Mouse (Mus musculus) heart, adult 2 months (tissue): ENCODE measurements around the gene Shroom3. TPM values are rescaled to one million over a fixed set of nuclear protein-coding genes. Genes with fewer than 3 reads are reported as not detected.

ENCODE experiments used
- DNase-seq, 2 experiments: peaks; one replicate each; pipeline ENCODE4 v3.0.0; 2021
- H3K27ac ChIP-seq: fragments of 200-600 bp; 2 replicates; pipeline ENCODE4 v1.8.1; 2022
- H3K27me3 ChIP-seq: fragments of 200-500 bp; 2 replicates; pipeline ENCODE4 v1.6.1; 2012; ENCODE audit warnings: mild to moderate bottlenecking, low read length, inconsistent platforms, mixed read lengths; ENCODE audit not compliant: control insufficient read depth, insufficient read depth
- H3K36me3 ChIP-seq: fragments of 200-500 bp; 2 replicates; pipeline ENCODE4 v1.6.1; 2012; ENCODE audit warnings: low read length, inconsistent platforms; ENCODE audit not compliant: control insufficient read depth, insufficient read depth
- H3K4me1 ChIP-seq: fragments of 200-500 bp; 2 replicates; pipeline ENCODE4 v1.6.1; 2011; ENCODE audit warnings: low read length; ENCODE audit not compliant: control insufficient read depth, insufficient read depth
- H3K4me3 ChIP-seq: fragments of 200-600 bp; 2 replicates; pipeline ENCODE4 v1.8.1; 2022
- H3K79me2 ChIP-seq: fragments of 200-500 bp; replicated peaks from 2 replicates; pipeline ENCODE4 v1.6.1; 2012; ENCODE audit warnings: mild to moderate bottlenecking, inconsistent platforms, low read length, moderate library complexity, mixed read lengths; ENCODE audit not compliant: control insufficient read depth, insufficient read depth
- H3K9ac ChIP-seq: fragments of 200-500 bp; 2 replicates; pipeline ENCODE4 v1.6.1; 2012; ENCODE audit warnings: low read depth, mild to moderate bottlenecking, control low read depth, inconsistent platforms, low read length, mixed read lengths
- CTCF ChIP-seq: fragments of 200-600 bp; IDR thresholded peaks from 2 replicates; pipeline ENCODE4 v1.8.1; 2022; ENCODE audit warnings: antibody characterized with exemption, mild to moderate bottlenecking, moderate library complexity
- EP300 ChIP-seq: fragments of 200-500 bp; IDR thresholded peaks from 2 replicates; pipeline ENCODE4 v1.6.1; 2011; ENCODE audit warnings: low read depth, low read length, control low read depth; ENCODE audit not compliant: insufficient read depth
- POLR2A ChIP-seq: fragments of 200-500 bp; IDR thresholded peaks from 2 replicates; pipeline ENCODE4 v1.6.1; 2011; ENCODE audit warnings: mild to moderate bottlenecking, low read depth, low read length, control low read depth; ENCODE audit not compliant: insufficient read depth
- WGBS: fragments of 180-500 bp; shearing (Covaris S2); methylation state at CpG from one replicate; pipeline ENCODE4 v1.1.7; 2018; 5-methylcytosine and 5-hydroxymethylcytosine counted together
- intact Hi-C: fragments of 180-260 bp; cut with DNase I; formaldehyde crosslinking; loops from one replicate; pipeline ENCODE4 v1.15.1; 2025
- polyA plus RNA-seq: library from polyadenylated mRNA; depleted of rRNA; stranded (reverse); fragments of >200 nt; gene quantifications from 2 replicates; pipeline ENCODE4 v1.2.3, GENCODE M21; 2012
- total RNA-seq, 2 experiments: library from RNA; stranded (reverse); gene quantifications; 2 replicates each; pipeline ENCODE4 v1.2.3; 2021

Shroom3 gene
- total and polyA plus RNA-seq, 3 experiments: 32.8 to 38.5 (median 32.8) TPM

GRCm38 (mm10) chr5:92931298-92931697 is 248.1 kb downstream of the Shroom3 start:
- Histone ChIP-seq H3K27ac (no peak overlapping the region; the same call in 1 of the 2 replicates), H3K79me2 (0 out of 2 replicates have a peak, but pooled peaks cover 1% of the 10 kb centered on the region), H3K4me3 (no peak overlapping the region), H3K4me1 (peaks cover 18% of the 10 kb centered on the region), H3K27me3 (no peaks in the 10 kb centered on the region), H3K36me3 (peaks cover 2% of the 10 kb centered on the region; the same call in 1 of the 2 replicates), H3K9ac (no peak overlapping the region)
- 67% methylated on average over 16 of the region's 16 CpGs for WGBS
- intact Hi-C loops: loop anchor here (5.0 kb wide), 1 partner anchor 39 kb away; no protein-coding TSS in a partner anchor
- DNase-seq: no peak
- no peak for TF ChIP-seq CTCF
- no peak for TF ChIP-seq POLR2A
- no peak for TF ChIP-seq EP300

GRCm38 (mm10) chr5:92933010-92933409 is 249.8 kb downstream of the Shroom3 start:
- Histone ChIP-seq H3K27ac (peak overlapping the region; percentile 21), H3K9ac (no peak overlapping the region), H3K36me3 (peaks cover 2% of the 10 kb centered on the region; the same call in 1 of the 2 replicates), H3K79me2 (0 out of 2 replicates have a peak, but pooled peaks cover 1% of the 10 kb centered on the region), H3K4me1 (peaks cover 18% of the 10 kb centered on the region), H3K27me3 (no peaks in the 10 kb centered on the region), H3K4me3 (no peak overlapping the region)
- intact Hi-C loops: loop anchor here (5.0 kb wide), 1 partner anchor 41 kb away; no protein-coding TSS in a partner anchor
- 34% methylated on average over 10 of the region's 10 CpGs for WGBS
- no peak for DNase-seq
- TF ChIP-seq CTCF (no peak), EP300 (no peak), POLR2A (no peak)

- H3K4me3 ChIP-seq: no peak overlapping the region
These were observed 250.5 kb downstream of the Shroom3 start for GRCm38 (mm10) chr5:92933599-92934217.

DNA sequence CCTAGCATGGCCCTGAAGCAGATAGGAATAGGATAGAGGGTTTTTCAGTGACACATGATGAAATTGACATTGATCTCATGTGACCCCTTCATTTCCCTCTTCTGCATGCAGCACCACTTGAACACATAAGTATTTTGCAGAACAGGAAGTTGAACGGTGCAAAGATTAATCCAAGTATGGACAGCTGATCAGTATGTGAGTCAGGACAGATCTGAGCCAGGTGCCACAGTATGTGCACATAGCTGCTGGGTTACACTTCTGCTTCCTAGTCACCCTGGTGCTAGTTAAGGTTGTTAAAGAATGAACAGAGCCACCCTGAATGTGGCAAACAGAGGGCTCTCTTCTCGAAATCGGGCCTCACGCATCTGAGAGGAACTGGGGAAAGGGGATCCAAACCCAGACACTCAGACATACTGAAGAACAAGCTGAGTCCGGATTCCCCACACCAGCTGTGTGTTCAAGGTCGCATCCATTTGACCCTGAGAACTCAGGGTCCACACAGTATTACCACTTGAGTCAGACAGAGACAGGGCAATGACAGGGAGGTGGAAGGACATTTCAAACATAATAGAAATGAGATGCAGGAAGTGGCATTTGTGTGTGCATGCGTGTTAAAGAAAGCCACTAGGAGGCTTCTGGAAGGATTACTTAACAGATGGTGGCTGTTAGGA is 251.2 kb downstream of the Shroom3 start:
- intact Hi-C loops: loop anchor here (5.0 kb wide), 1 partner anchor 42 kb away; no protein-coding TSS in a partner anchor
- 74% methylated on average over 7 of the region's 7 CpGs for WGBS
- DNase-seq: no peak
- Histone ChIP-seq H3K27me3 (no peaks in the 10 kb centered on the region), H3K4me3 (no peak overlapping the region), H3K9ac (no peak overlapping the region), H3K79me2 (0 out of 2 replicates have a peak, but pooled peaks cover 1% of the 10 kb centered on the region), H3K36me3 (peaks cover 2% of the 10 kb centered on the region; the same call in 1 of the 2 replicates), H3K27ac (no peak overlapping the region), H3K4me1 (peaks cover 18% of the 10 kb centered on the region)
- TF ChIP-seq EP300 (no peak), POLR2A (no peak), CTCF (no peak)

More at GRCm38 (mm10) chr5:92933599-92934217, 250.5 kb downstream of the Shroom3 start:
- Histone ChIP-seq H3K79me2 (0 out of 2 replicates have a peak, but pooled peaks cover 1% of the 10 kb centered on the region), H3K27me3 (no peaks in the 10 kb centered on the region), H3K36me3 (peaks cover 2% of the 10 kb centered on the region; the same call in 1 of the 2 replicates), H3K27ac (peak overlapping the region; percentile 21; the same call in 1 of the 2 replicates), H3K9ac (no peak overlapping the region), H3K4me1 (peaks cover 18% of the 10 kb centered on the region)
- no peak for TF ChIP-seq CTCF
- TF ChIP-seq EP300: no peak
- no peak for TF ChIP-seq POLR2A
- intact Hi-C loops: loop anchor here (5.0 kb wide), 1 partner anchor 41 kb away; no protein-coding TSS in a partner anchor
- DNase-seq: no peak
- 46% methylated on average over 7 of the region's 7 CpGs for WGBS

- WGBS: 78% methylated on average over 8 of the region's 8 CpGs
- DNase-seq: no peak
- Histone ChIP-seq H3K4me3 (no peak overlapping the region), H3K27ac (no peak overlapping the region), H3K79me2 (no peaks in the 10 kb centered on the region), H3K4me1 (peaks cover 12% of the 10 kb centered on the region), H3K27me3 (no peaks in the 10 kb centered on the region), H3K36me3 (no peaks in the 10 kb centered on the region), H3K9ac (no peak overlapping the region)
- intact Hi-C loops: no loop called here
- TF ChIP-seq POLR2A (no peak), EP300 (no peak), CTCF (no peak)
These were observed 252.6 kb downstream of the Shroom3 start for GRCm38 (mm10) chr5:92935883-92936282.

- no peak overlapping the region for H3K4me3 ChIP-seq
- peaks cover 4% of the 10 kb centered on the region for H3K4me1 ChIP-seq
- 76% methylated on average over 4 of the region's 4 CpGs for WGBS
- no peaks in the 10 kb centered on the region for H3K36me3 ChIP-seq
- intact Hi-C loops: no loop called here
- H3K9ac ChIP-seq: no peak overlapping the region
- H3K27ac ChIP-seq: no peak overlapping the region
- TF ChIP-seq EP300 (no peak), CTCF (no peak), POLR2A (no peak)
- no peak for DNase-seq
- H3K27me3 ChIP-seq: no peaks in the 10 kb centered on the region
- H3K79me2 ChIP-seq: no peaks in the 10 kb centered on the region
These were observed 254.5 kb downstream of the Shroom3 start for GRCm38 (mm10) chr5:92937701-92938100.
